Mouse (Mus musculus) T-cell, adult 2 months (primary cell): ENCODE results near the gene Eps8l2.

Source experiments
- DNase-seq: peaks from one replicate; pipeline ENCODE4 v3.0.0; 2022; ENCODE audit warnings: low spot score

Gene Eps8l2

DNA sequence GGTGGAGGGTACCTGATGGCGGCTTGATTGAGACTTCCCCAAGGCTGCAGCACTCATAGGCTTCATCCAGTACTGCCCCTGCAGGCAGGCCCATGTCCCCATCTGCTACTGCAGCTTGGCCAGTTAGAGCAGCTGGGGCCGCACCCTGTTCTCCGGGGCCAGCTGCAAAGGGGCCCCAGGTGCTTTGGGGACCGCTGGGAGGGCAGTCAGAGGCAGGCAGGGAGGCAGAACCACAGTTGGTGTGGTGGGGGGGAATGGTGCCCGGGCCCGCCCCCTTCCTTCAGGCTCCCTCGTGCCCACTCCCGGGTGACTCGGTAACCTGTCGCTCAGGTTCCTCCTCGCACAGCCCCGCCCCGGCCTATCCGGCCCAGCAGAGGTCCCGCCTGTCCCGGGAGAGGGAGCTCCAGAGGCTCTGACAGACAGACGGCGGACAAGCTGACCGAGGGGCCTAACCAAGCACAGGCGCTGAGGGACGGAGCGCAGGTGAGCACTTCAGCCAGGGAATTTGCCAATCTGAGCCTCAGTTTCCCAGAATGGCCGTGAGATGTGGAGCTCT lies at the start of gene Eps8l2:
Gene Eps8l2, plus strand, starts transcription at position 305 of the 556 bp plus-strand sequence.
- peak; percentile 16 for DNase-seq

DNA sequence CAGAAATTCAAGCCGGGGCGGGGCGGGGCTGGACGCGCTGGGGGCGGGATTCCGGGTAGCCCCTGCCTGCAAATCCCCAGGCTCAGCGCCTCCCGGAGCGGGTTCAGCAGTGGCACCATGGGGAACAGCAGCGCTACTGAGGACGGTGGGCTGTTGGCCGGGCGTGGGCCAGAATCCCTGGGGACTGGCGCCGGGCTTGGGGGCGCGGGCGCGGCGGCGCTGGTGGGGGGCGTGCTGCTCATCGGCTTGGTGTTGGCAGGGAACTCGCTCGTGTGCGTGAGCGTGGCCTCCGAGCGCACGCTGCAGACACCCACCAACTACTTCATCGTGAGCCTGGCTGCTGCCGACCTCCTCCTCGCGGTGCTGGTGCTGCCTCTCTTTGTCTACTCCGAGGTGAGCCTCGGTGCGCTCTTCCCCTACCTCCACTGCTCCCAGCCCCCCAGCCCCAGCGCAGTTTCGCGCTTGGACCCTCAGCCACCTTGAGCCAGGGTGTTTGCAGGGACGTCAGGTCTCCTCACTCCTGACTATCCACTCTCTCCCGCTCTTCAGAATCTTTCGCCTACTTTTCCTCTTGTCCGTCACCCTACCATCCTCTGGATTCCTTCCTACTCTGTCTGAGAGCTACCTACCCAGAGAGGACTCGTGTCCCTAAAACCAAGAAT lies 46.6 kb upstream of the Eps8l2 start, which contains the start of gene Drd4:
Gene Drd4, plus strand, starts transcription at position 86 of the 662 bp plus-strand sequence.
- no peak for DNase-seq

DNA sequence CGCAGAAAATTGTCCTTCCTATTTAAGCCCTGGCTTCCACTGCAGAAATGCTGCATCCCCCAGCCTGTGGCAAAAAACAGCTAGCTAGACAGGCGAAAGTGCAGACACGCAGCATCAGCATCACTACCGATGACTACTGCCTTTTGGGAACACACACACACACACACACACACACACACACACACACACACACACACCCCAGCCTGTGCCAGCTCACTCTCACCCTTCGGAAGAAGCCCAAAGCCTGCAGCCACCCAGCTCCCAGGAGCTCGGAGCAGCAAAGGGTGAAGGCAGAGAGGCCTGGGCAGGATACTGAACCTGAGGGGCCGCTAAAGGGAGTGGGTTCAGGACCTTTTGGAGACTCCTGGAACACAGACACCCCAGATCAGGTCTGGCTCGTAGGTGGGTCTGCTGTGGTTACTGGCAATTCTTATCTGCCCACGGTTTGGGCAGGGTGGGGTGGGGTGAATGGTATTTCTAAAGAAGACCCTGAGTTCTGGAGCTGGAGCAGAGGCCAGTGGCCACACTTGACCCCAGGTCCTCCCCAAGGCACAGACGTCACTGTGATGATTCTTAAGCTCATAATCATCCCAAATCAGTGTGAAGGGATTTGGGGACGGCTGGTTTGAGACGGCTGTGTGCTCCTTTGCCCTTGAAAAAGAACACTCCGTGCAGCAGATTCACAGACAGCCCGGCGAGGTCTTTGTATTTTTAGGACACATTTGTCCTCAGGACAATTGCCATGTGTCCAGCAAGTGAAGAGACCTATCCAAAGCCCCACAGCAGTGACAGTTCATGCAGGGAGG lies 45.9 kb upstream of the Eps8l2 start:
- no peak for DNase-seq

DNA sequence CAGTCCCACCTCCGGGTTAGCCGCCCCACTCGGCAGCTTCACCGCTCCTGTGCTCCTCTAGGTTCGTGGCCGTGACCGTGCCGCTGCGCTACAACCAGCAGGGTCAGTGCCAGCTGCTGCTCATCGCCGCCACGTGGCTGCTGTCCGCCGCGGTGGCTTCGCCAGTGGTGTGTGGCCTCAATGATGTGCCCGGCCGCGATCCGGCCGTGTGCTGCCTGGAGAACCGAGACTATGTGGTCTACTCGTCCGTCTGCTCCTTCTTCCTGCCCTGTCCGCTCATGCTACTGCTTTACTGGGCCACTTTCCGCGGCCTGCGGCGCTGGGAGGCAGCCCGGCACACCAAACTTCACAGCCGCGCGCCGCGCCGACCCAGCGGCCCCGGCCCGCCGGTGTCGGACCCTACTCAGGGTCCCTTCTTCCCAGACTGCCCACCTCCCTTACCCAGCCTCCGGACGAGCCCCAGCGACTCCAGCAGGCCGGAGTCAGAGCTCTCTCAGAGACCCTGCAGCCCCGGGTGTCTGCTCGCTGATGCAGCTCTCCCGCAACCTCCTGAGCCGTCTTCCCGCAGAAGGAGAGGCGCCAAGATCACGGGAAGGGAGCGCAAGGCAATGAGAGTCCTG lies 44.7 kb upstream of the Eps8l2 start:
- no peak for DNase-seq

DNA sequence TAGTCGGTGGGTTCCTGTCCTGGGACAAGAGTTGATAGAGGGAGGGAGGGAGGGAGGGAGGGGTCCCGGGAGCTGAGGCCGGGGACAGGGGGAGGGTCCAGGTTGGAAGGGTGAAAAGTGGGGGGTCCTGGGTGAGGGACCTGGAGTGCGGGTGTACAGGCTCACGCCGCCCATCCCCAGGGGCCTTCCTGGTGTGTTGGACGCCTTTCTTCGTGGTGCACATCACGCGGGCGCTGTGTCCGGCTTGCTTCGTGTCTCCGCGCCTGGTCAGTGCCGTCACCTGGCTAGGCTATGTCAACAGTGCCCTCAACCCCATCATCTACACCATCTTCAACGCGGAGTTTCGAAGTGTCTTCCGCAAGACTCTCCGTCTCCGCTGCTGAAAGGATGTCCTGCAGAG lies 44.2 kb upstream of the Eps8l2 start:
- DNase-seq, result no peak

DNA sequence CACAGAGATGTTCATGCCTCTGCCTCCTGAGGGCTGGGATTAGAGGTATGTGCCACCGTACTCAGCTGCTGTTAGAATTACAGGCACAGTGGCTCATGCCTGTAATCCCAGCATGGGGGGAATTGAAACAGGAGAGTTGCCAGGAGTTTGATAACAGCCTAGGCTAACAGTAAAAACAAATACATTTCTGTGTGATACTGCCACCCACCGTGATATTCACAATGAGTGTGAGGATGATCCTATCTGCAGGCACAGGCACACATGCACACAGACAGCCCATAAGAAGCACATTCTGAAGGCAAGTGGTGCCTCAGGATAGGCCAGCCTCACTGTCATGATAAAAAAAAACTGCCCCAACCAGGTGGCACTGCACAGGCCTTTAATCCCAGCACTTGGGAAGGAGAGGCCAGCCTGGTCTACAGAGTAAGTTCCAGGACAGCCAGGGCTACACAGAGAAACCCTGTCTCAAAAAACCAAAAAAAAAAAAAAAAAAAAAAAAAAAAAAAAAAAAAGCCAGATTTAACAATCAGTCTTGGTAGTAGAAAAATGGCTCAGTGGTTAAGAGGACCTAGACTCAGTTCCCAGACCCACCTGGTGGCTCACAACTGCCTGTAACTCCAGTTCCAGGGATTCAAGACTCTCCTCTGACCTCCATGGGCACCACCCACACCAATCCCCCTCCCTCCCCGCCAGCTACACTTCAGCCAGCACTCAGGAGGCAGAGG lies 40.6 kb upstream of the Eps8l2 start:
- no peak for DNase-seq

DNA sequence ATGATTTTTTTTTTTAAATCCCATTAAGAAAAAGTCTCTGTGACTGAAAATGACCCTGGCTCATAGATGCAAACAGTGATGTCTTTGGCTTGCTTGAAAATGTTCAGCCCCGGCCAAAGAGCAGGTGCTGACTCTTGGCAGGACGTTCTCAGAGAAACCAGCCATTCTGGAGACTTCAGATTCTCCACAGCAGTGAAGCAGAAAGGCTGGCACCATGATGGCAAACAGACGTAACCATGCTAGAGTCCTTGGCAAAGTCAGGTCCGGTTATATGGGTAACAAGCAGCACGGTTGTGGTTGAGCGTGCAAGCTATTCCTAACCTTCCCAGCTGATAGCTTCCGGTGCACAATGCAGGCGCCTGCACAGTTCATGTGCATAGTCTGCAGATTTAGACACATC lies 39.5 kb upstream of the Eps8l2 start:
- DNase-seq, result no peak

DNA sequence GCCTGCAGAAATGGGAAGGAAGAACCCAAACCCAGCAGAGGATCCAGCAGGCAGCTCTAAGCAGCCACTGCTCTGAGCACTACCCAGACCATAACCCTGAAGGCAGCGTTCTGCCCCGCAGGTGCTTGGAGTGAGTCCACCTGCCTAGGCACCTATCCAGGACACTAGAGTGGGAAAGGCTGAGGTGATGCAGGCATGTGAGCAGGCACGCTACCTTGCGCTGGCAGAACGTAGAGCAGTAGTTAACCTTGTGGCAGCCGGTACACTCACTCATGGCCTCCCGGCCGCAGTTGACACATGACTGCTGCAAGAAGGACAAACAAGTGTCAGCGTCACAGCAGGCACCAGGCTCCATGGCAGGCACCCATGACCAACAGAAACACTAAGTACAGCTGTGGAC lies 37.3 kb upstream of the Eps8l2 start:
- DNase-seq, result no peak

DNA sequence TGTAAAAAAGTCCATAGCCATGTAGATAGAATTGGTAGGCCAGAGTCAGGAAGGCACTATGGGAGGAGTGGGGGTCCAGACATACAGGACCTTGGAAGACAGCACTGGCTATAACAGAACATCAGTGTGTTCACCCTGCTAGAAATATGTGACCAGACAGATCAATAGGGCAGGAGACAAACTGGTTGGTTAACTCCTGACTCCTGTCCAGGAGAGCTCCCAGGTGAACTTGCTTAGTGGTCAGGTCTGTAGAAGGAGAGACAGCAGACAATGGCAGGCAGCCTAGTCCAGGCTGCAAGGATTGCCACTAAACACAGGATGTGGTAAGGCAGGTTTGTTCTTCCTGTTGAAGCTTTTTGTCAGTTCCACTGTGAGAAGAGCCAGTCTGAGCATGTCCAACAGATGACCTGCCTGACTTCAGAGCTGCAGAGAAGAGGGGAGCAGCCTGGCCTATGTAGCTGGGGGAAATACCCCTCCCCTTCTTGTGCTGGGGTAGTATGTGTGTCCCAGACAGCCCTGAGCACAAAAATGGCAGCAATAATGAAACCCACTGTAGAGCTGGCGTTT lies 35.9 kb upstream of the Eps8l2 start:
- peak; percentile 65 for DNase-seq

DNA sequence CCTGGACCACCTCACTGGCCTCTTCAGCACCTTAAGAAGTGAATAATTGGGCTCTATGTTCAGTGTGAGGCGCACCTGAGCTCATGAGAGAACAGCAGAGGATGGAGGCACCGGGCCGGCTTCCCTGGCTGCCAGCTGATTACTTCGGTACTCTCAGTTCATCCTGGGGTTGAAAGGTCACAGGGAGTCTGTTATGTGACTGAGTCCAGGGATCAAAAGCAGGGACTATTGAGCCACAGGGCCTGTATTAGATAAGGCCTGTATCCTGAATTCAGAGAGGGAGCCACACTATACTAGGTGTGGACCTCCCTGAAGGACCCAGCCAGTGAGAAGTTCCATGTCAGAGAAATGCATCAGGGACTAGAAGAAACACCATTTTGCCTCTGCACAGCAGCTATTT lies 34.1 kb upstream of the Eps8l2 start:
- DNase-seq, result no peak

DNA sequence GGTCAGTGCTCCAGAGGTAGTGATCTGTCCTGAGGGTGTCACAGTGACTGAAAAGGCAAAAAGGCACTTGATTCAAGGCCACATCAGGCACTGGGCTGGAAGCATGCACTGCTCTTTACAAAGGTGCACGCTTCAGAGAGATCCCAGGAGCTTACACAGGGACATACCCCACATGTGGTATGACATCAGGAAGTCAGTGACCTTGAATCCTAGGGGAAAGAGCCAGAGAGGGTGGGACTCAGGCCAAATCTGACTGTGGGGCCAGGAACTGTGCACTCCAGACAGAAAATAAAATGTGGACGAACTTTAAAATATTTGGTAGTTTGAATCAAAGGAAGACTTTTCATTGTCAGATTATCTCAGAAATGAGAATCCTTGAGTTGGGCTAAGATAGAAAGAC lies 24.3 kb upstream of the Eps8l2 start:
- DNase-seq, result no peak

DNA sequence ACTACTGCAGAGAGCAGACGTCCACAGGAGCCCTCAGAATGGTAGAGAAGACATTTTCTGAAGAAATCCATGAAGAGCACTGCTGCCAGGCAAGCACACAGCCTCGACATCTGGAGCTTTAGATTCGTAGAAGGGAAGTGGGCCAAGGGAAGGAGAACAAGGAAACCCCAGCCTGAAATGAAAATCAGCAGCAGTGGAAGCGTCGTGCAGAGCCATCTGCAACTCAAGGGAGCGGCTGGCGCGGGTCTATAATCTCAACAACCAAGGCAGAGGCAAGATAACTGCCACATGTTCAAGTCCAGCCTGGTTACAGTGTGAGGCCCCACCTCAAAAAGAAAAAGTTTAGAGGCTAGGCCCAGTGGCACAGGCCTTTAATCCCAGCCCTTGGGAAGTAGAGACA lies 23.6 kb upstream of the Eps8l2 start:
- no peak for DNase-seq

DNA sequence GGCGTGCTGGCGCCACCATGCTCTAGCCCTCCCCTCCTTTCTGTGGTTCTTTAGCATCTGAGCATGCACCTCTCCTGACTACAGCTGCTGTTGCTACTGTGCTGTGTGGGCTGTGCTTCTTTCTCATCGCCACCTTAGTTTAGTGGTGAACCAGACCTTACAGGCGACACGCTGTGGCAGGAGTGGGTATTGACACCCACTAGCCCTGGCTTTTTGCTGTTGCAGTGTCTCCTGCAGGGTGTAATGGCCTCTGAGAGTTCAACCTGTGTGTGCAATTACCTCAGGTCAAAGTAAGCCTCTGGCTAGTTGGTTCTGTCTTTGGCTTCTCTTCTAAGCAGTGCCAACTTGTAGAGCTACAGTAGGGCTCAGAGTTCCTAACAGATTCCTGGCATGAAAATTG lies 22.7 kb upstream of the Eps8l2 start:
- peak; percentile 72 for DNase-seq

DNA sequence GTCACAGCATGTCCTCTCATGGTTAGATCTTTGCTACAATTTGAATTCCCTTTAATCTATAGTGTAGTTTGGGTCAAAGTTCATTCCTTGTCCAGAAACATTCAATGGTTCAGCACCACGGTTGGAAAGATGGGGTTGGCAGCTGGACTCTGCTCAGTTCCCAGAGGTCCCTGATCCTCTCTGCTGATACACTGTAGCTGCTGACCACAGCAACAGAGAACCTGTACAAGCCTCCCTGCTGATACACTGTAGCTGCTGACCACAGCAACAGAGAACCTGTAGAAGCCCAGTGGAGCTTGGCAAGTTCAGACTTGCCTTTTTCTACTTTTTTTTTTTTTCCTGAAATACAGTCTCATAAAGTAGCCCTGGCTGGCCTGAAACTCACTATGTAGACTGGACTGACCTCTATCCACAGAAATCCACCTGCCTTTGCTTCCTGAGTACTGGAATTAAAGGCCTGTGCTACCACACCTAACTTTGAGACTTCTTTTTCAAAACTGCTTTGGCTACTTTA lies 21.0 kb upstream of the Eps8l2 start:
- no peak for DNase-seq

DNA sequence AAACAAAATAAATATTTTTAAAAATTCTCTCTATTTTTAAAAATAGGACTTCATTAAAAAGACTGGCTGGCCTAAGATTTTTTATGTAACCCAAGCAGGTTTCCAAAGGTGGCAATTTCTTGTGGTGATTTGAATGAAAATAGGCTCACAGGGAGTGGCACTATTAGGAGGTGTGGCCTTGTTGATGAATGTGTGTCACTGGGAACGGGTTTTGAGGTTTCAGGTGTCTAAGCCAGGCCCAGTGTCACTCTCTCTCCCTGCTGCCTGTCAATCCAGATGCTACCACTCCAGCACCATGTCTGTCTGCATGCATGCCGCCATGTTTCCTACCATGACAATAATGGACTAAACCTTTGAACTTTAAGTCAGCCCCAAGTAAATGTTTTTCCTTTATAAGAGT lies 19.2 kb upstream of the Eps8l2 start:
- DNase-seq, result no peak

DNA sequence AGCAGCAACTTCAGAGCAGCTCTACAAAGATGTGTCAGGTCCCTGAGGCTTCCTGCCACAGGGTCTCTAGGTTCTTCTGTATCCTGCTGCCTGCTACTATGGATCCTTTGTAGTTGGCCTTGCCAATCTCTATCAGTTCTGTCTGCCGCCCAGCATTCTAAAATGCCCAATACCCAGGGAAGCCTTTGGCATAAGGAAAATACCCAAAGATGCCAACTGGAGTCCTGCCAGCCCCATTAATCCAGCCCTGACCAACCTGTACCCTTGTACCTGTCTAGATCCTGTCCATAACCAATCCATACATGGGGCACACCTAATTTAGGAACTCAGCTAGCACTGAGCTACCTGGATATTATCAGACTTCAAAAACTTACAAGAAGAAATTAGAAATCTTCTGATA lies 14.0 kb upstream of the Eps8l2 start:
- DNase-seq, result no peak

DNA sequence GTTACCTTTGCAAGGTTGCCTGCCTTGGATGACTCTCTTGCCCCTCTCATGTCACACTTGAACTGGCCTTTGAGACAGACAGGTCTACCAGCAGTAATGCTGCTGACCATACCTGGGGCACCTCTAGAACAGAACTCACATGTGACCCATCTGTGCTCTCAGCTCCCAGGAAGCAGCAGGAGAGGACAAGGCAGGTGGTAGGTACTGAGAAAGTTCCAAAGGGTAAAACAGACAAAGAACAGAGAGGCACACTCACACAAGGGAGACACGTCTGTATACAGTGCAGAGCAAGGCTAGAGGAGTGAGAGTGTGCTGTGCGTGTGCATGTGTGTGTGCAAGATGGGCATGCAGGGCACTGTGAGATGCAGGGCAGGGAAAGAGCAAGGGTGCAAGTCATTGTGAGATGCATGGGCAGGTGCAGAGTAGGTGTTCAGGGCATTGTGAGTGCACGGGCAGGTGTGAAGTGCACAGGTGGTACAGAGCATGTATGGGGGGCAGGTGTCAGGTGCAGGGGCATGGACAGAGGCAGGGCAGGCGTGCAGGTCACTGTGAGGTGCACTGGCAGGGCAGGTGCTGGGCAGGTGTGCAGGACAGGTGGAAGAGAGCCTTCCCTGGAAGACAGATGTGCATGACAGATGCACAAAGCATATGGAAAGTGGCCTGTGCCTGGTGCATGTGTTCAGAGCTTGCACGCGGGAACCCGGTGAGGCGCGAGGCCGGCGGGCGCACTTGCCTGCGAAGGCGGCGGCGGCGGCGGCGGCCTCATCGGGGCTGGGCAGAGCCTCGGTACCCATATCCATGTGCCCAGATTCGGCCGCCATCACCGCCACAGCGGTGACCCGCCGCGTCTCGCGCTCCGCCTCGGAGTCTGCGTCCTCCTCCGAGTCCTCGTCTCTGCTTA lies 11.9 kb upstream of the Eps8l2 start:
- DNase-seq, result peak; percentile 44

DNA sequence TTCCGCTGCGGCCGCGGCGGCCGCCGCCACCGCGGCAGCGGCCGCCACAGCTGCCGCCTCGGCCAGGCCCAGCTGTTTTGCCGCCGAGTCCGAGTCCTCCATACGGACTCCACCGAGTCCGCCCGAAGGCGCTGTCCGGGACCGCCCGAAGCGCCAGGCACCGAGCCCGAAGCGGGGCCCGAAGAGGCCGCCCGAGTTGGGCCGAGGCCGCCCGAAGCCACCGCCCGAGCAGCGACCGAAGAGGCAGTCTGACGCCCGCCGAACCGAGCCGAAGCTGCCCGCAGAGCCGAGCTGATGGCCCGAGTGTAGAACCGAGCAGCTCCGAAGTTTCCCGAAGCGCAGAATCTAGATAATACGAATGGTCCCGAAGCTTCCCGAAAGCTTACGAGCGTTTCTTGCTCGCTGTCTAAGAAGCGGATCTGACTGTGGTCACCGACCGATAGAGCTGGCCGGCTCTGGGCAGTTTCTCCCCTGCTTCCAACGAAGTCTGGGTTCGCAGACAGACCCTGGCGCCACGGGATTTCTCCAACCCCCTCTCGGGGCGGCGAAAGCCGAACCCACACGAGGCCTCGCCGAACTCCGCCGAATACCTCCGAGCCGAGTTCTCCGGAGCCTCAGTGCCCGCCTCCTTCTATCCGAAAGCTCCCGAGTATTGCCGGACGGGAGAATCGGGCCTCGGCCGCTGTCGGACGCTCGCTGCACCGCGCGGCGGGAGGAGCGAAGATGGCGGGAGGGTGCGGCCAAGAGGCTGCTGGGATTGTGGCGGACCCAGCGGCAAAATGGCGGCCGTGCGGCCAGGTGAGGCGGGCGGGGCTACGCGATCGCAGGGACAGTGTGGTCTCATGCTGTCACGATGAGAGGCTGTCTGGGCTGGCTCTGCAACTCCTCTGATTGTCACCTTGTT lies 11.0 kb upstream of the Eps8l2 start, which contains the start of the genes Deaf1 and Tmem80:
Gene Deaf1, minus strand, starts transcription at position 222 of the 904 bp plus-strand sequence.
Gene Tmem80, plus strand, starts transcription at position 271 of the 904 bp plus-strand sequence.
- DNase-seq, result peak; percentile 97

DNA sequence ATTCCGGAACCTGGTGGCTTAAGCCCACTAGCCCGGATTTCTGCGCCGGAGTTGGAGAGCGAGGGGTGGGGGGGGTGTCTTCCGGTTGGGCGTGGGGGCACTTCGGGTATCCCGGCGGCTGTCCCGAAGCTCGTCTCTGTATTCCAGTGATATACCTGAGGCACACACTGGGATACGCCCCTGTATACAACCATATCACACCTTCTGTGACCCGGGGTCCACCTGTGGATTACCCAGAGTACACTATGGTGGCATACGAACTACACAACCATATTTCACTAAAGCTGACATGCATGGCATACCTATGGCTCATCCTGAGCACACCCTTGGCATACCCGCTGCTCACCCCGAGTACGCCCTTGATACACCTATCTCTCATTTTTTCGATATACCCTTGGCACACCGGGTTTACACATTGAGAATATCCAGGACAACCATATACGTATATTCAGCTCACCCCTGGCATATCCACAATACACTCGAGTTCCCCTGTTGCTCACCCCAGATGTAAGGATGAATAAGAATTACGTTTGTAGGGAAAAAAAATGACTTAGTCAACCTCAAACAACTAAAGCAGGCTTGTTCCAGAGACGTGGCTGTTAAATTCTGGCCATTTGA lies 10.2 kb upstream of the Eps8l2 start:
- DNase-seq, result no peak
